Mouse (Mus musculus): ENCODE measurements around the gene Gm20894. TPM values are rescaled to one million over a fixed set of nuclear protein-coding genes. Genes with fewer than 3 reads are reported as not detected.
"Not testable (repeated sequence)": the region's sequence is repeated elsewhere in the genome, so short reads cannot be mapped to it uniquely, and the experiment has no call there.

Gene Gm20894
- not detected in 2 replicates for total RNA-seq (2015)
- not detected in 2 replicates for total RNA-seq (2017)

DNA sequence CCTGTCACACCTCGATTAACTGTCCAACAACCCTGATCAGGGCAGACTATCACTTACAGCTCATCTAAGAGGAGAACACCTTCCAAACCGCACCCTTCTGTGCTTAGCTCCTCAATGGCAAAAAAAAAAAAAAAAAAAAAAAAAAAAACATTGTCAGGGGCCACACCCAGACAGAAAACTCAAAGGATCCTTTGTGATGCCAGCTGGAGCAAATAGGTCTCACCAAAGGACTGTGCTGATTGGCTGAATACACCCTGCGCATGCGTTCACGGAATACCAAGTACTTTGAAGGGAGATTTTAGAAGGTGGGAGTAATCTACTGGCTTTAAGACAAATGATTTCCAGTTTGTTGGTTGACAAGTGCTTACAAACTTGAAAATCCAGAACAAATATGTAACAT lies at the start of gene Gm20894:
Gene Gm20894, minus strand, starts transcription at position 101 of the 400 bp plus-strand sequence.
- not testable (repeated sequence) for ATAC-seq (ENCODE audit: poor library complexity, severe bottlenecking)

Data from megakaryocyte, adult 5-6 weeks (primary cell).